Mouse (Mus musculus) spleen, embryonic (tissue): ENCODE measurements around the gene Gstm1.
"Not testable (repeated sequence)": the region's sequence is repeated elsewhere in the genome, so short reads cannot be mapped to it uniquely, and the experiment has no call there.

ENCODE experiments used
- CTCF ChIA-PET: fragments of 350-600 bp; sonication (Branson Sonifier 250); formaldehyde crosslinking; loops from one replicate; lab custom pipeline; 2022; lab: Charles Lee

Gene Gstm1

DNA sequence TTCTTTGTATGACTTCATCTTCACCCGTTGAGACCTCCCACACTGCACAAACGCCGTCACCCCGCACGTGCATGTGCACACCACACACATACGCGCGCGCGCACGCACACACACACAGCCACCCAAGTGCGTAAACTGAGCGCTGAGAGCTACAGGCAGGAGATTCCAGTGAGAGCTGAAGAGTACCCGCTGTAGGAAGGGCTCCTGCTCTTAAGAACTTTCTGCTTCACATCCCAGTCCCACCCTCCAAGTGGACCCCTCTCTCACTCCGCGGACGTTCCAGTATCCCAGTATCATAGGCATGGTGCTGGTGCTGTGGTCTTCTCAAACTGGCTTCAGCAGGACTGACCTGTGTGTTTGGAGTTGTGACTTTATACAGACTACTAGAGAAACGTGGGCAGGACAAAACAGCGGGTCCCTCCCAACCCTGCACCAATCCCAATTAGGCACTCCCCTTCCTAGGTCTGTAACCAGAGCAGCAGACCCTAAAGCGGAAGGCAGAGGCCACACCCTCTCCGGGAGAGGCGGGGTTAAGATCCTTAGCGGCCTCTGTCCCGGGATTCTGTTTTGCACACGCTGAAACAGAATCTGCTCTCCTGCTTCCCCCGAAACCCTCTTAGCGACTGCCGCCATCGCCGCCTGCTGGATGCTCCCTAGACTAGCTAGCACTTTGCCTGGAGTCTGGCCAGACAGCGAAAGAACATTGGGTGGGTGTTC lies at the start of gene Gstm1:
Gene Gstm1 (minus strand): TSS at position 501 of the 717 bp plus-strand sequence.
- CTCF ChIA-PET = no interaction called here

DNA sequence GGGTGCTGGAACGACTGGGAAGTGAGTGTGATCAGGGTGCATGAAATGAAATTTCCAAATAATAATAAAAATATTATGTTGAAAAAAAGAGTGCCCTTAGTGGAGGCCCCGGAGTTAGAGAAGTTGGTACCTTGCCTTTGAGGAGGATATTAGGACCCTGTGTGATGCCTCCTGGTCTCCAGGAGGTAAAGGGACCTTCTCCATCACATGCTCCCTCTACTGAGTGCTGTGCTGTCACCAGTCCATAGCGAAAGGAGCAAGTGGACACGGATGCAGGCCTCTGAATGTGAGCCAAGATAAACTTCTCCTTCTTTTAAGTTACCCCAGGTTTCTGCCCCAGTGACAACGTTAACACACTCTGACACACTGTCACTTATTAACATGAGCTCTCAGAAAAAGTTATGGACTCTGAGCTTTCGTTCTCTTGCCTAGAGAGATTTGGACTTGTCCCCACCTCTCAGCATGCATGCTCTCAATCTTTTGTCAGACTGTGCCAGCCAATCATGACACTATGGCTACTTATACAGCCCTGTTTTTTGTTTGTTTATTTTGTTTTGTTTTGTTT lies 49.7 kb upstream of the Gstm1 start:
- CTCF ChIA-PET = interaction anchor here (0.5 kb wide), 1 partner anchor 891 kb away, joined by 7 read pairs; no protein-coding TSS in a partner anchor

- CTCF ChIA-PET = no interaction called here
These were observed 47.8 kb upstream of the Gstm1 start for GRCm38 (mm10) chr3:108065551-108065950.

DNA sequence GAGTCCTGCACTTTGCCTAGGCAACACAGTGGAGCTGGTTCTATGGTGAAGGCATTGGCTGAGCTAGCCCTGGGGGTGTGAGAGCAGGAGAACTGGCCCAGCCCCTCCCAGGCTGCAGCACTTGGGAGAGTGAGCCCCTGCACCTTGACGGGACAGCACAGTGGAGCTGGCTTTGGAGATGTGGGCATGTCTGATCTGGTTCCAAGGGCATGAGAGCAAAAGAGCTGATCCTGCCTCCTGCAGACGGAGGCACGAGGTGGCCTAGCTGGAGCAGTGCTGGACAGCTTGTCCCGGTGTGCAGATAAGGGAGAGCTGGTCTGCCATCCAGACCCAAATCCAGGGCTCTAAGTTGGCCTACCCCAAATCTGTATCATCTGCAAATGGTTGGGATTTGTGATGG lies 46.9 kb upstream of the Gstm1 start:
- CTCF ChIA-PET = no interaction called here

- CTCF ChIA-PET = no interaction called here
These were observed 44.9 kb upstream of the Gstm1 start for GRCm38 (mm10) chr3:108062648-108063047.

DNA sequence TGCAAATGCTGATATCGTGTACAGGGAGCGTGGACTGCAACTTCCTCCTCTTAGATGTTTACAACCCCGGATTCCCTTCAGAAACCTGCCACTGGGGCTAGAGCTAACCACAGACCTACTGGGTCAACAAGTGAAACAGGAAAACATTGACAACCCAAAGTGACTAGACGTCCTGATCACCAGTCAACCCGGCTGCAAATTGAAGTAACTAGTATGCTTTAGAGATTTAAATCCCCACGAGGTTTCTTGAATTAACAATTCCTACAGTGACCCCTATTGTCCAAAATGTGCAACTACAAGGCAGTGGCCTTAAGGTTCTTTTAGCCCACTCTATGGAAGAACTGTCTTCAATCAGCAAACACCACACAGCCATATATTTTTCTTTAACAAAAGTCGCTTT lies 43.6 kb upstream of the Gstm1 start:
- CTCF ChIA-PET = no interaction called here

DNA sequence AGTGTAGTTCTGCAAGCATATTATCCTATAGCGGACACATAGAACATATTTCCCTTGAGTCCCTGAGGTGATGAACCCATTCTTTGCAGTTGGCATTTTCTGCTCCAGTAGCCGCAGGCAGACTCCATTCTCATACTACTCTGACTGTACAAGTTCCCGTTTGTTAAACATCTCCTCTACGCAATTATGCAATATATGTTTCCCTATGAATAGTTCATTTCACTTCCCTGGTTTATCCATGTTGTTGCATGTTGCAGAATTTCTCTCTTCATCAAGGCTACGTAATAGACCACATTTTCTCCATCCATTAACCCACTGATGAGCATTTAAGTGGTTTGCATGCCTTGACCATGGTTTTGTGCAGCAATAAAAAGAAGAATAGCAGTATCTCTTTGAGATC lies 32.7 kb upstream of the Gstm1 start:
- CTCF ChIA-PET = no interaction called here

- CTCF ChIA-PET = no interaction called here
These were observed 30.5 kb upstream of the Gstm1 start for GRCm38 (mm10) chr3:108048306-108048705.

GRCm38 (mm10) chr3:108046944-108047655 lies 29.3 kb upstream of the Gstm1 start:
- CTCF ChIA-PET = no interaction called here

DNA sequence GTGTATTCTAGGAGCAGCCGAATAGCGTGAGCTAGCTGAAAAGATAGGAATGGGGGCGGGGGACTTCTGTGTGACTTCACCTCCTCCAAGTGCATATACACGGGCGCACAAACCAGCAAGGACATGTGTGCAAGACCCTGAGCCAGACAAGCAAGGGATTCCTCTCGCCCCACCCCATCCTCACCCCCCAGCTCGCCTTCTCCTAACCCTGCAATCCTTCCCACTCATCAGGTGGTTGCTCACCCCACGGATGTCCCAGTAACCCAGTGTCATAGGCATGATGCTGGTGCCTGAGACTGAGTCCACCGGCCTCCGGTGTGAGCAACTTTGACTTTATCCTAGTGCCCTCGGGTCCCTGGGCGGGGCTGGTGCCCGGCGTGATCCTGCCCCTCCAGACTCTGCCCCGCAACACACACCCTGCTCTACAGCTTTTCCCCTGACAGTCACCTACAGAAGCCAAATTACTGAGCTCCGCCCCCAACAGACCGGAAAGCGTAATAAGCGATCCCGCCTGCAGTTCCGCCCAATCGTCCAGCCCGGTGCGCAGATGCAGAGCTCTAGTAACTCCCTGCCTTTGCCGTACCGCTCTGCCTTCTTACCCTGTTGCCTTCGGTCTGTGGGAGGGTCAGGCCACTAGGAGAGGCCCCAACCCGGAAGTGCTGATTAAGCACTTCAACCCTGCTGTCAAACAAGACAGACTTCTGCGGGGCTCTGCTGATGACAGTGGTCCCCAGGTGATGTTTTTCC lies 26.8 kb upstream of the Gstm1 start, which contains the start of gene Gstm4:
Gene Gstm4 (minus strand): TSS at position 501 of the 747 bp plus-strand sequence.
- CTCF ChIA-PET = no interaction called here

DNA sequence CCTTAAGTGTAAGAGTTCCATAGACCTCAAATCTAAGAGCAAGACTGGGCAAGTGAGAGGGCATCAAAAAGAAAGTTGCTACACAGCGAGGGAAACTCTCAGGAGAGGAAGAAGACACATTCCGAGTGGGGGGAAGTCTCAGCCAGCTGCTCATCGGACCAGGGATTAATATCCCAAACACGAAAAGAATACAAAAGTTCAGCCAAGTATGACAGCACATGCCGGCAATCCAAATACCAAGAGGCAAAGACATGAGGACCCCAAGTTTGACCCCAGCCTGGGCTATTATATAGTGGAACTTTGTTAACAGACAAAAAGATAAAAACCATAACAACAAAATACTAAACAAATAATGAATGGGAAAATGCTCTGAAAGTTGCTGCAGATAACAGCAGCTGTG lies 15.4 kb upstream of the Gstm1 start:
- CTCF ChIA-PET = no interaction called here

DNA sequence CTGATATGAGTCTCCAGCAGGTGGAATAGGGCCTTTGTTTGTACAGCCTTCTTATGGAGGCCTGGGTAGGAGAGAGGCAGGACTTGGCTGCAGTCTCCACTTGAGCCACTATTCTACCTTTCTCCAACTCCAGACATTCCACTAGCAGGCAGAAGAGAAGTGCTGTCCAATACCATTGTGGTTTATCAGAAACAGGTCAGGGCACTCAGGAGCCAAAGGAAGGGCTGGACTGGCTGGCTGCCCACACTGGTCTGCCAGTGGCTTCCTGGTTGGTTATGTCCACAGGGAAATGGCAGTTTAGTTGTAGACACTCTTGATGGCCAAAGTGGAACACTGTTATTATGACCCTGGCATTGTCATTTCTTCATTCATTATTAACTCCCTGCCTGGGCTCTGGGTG lies 14.3 kb upstream of the Gstm1 start:
- CTCF ChIA-PET = no interaction called here

- CTCF ChIA-PET = no interaction called here
These were observed 11.0 kb upstream of the Gstm1 start for GRCm38 (mm10) chr3:108028641-108029365.

DNA sequence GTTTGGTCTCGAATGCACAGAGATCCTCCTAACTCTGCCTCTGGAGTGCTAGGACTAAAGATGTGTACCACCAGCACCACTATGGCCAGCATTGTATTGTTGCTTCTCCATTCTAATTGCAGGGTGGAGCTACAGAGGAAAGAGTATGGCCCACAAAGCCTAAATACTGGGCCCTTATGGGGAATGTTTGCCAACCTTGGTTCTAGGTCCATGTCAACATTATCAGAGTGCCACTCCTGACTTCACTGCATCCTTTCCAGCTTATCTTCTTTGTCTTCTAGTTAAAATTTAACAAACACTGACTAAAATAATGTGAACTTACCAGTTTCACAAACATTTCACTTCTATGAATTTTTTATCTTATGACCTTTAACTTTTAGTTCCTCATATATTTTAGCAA lies 8.8 kb upstream of the Gstm1 start:
- CTCF ChIA-PET = no interaction called here

- CTCF ChIA-PET = no interaction called here
These were observed 8.3 kb upstream of the Gstm1 start for GRCm38 (mm10) chr3:108026049-108026448.

GRCm38 (mm10) chr3:108025318-108025717 lies 7.5 kb upstream of the Gstm1 start:
- CTCF ChIA-PET = no interaction called here

DNA sequence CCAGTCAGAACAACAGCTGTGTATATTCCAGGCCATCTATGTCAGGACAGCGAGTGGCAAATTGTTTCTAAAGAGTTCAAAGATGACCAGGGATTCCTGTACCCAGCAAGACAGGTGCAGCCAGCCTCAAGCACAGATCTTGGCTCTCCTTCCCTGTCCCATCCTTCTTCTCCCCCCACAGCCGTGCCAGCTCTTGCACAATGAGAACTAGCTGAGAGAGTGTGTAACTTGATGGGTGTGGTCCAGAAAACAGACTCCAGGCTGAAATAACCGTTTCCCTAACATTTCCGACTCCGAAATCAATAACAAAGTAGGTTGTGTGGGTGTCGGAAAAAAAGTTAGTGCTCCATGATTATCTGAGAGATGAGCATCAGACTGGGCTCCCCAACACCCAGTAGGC lies 4.9 kb upstream of the Gstm1 start:
- CTCF ChIA-PET = no interaction called here

DNA sequence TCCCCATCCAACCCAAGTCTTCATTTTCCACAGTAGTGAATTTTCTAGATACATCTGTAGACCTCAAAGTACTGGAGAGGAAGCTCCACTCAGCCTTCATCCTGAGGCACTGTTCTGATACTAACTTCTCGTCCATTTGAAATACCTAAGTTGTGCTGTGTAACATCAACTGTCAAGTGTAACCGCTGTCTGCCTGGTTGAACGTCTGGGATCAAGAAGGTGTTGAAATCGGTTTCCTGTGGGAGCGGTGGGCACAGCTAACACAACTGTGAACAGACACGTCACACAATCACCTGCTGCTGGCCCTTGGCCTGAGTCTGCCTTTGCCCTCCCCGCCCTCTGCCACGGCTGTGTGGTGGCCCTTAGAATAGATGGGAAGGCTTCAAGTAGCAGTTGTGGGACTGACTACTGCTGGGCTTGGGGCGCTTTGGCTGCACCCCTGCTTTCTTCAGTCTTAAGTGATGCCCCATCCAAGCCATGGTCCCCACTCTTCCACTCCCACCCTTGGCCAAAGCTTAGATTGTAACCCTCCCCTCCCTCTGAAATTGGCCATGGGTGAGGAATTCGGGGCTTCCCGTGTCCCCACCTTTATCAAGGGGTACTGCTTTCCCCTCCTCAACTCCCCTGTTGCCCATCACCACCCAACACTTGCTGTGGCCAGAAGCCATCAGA lies 2.7 kb upstream of the Gstm1 start:
- CTCF ChIA-PET = not testable (repeated sequence)

DNA sequence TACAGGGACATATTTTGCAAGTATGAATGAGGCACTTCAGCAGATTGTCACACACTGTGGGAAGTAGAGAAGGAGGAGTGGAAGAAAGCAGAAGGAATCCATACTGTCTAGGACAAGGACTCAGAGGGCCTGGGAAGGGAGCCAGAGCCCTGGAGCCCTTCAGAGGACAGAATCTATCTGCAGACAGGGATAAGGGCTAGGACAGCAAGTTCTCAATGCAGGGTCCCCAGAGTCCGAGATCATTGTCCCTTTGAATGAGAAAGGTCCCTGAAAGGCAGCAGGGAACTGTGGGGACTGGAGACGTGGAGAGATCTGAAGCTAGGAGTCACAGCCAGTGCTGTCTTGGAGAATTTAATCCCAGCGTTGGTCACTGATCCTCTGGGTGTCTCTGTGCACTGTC lies 1.5 kb upstream of the Gstm1 start:
- CTCF ChIA-PET = not testable (repeated sequence)

GRCm38 (mm10) chr3:108018190-108018820 lies 532 bp upstream of the Gstm1 start:
- CTCF ChIA-PET = no interaction called here
